Mouse (Mus musculus) neural tube, embryonic 10.5 days (tissue): ENCODE measurements around the gene Zfp383.
A peak's percentile ranks its signal among the peaks of the same experiment; 100 is the strongest.
"Not testable (repeated sequence)": the region's sequence is repeated elsewhere in the genome, so short reads cannot be mapped to it uniquely, and the experiment has no call there.

Experiments
- DNase-seq: peaks from one replicate; pipeline ENCODE4 v3.0.0-alpha.2; 2017; ENCODE audit warnings: low spot score; ENCODE audit errors: extremely low spot score

The Zfp383 gene

DNA sequence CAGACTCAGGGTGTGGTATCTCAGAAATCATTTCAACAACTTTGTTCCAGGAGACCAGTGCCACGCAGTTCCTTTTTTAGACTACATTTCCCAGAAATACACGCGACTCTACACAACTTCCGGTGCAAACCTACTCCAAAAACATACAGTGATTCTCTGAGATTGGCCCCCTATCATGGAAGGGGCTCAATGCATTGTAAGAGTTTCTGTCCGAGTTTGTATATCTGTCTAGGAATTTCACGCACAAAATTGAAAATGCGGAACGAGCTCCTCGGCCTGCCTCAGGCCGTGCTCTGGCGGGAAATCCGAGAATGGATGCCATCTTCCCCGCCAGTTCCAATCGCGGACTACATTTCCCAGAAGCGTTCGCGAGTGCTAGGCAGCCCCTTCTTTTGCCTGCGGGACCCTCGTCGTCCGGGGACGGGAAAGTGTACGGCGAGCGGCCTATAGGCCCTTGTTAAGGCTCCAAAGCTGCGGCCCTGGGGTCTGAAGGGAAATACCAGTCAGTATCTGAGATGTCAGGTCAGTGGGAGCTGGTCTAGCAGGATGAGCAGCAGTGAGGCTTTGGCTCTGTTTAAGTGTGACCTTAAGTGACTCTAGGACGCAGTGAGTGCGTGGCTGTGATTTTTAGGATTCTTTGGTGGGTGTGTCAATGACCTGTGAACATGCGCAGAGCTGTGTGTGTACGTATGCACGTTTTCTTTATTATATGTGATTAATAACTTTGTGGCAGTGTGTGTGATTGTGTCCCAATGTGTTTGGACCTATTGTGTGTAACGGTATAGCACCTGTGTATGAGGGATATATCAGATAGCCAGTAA lies at the start of gene Zfp383:
Gene Zfp383 (plus strand): TSS at position 94 of the 821 bp plus-strand sequence.
- DNase-seq = peak; percentile 93

DNA sequence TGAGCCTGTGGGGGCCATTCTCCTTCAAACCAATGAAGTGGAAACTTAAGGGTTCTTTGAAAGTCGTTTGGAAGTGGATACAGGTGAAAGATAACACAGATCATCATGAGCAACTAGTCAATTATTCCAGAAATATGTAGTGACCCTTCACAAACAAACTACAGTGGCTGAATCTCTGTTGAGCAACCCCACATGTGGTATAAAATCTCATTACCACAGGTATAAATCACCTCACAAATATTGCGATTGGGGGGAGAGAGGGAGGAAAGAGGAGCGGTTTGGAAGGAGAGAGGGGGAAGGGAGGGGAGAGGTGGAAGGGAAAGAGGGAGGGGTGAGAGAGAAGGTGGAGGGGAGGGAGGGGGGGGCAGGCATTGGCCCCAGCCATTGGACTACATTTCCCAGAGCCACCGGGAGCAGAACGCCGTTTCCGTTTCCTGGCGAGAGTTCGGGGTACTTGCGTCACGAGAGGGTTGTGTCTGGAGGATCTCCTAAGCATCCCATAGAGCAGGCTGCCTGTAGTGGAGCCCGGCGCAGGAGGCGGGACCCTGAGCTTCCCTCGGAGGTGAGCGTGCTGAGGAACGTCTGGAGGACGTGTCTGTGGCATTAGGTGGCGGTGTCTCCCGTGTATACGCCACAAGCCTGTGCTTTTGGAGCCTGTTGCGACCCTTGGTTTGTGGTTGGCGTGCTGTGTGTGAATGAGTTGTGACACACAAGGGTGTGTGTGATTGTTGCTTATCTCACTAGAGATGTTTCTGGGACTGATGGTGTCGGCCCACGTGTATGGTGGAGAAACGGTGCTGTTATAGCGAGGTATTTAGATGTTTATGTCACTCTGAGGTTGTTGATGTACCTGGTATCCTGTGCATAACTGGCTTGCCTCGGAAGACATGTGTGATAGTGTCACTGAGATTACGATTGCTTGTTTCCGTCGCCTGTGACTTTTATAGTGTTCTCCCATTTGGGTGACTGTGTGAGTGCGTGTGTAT lies 48.2 kb upstream of the Zfp383 start, which contains the start of gene Zfp420:
Gene Zfp420 (plus strand): TSS at position 448 of the 986 bp plus-strand sequence.
- peak; percentile 80 for DNase-seq

DNA sequence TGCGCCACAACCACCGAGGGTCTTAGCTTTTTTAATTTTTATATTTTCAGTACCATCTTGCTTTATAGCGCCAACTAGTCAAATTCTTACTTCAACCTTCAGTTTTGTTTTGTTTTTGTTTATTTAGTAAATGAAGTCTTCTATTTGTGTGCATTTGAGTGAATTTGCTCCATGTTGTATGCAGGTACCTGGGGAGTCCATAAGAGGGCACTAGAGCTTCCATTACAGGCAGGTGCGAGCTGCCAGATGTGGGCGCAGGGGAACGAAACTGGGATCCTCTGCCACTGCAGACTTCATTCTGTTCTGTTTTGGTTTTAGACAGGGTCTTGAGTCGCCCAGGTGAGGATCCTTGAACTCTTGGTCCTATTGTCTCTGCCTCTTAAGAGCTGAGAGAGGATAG lies 46.4 kb upstream of the Zfp383 start:
- DNase-seq = no peak

DNA sequence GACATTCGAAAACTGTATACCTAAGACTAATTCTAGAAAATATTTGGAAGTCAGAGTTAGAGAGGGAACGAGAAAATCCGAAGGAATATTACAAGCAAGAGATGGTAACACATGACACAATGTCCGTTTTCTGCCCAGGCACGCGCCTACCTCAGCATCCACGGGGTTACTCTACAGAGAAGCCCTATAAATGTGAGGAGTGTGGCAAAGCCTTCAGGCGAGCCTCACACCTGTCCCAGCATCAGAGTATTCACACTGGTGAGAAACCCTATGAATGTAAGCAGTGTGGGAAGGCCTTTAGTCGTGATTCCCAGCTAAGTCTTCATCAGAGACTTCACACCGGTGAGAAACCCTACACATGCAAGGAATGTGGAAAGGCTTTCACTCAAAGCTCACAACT lies 33.8 kb upstream of the Zfp383 start:
- DNase-seq = no peak

DNA sequence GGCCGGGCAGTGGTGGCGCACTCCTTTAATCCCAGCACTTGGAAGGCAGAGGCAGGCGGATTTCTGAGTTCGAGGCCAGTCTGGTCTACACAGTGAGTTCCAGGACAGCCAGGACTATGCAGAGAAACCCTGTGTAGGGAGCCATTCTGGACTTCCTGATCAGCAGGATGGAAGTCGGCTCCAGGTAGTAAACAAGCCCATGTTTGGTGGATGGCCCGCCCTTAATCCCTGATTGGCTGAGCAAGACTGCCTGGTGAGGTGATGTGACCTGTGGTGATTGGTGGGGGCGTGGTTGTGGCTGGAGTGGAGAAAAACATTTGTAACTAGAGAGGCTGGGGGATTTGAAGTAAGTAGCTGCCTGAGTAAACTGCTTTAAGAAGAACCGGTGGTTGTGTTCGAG lies 30.5 kb upstream of the Zfp383 start:
- DNase-seq = not testable (repeated sequence)

DNA sequence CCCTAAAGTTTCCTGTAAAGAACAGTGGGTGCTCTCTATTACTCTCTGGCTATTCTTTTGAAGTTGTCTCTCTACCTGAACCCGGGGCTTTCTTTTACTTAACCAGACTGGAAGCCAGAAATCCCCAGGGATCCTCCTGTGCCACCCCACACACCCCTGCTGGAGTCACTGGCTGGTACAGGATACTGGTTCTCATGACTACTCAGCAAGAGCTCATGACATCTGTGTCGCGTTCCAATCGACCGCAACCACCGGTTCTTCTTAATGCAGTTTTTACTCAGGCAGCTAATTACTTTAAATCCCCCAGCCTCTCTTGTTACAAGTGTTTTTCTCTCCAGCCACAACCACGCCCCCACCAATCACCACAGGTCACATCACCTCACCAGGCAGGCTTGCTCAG lies 28.0 kb upstream of the Zfp383 start:
- DNase-seq = no peak

DNA sequence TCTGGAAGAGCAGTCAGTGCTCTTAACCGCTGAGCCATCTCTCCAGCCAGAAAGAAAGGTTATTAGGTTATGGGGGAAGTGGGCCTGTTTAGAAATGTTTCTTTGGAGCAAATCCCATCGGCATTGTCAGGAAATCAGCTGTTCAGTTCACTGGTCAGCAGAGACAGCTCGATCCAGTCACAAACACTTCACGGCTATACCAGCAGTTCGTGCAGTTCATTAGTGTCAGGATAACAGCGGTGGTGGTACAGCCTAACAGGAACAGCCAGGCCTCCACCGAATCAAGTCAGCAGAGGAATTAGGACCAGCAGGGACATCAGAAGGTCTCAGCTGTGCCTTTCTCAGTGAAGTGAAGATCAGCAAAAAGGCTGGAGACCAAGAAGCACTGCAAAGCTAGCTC lies 27.1 kb upstream of the Zfp383 start:
- DNase-seq = no peak

DNA sequence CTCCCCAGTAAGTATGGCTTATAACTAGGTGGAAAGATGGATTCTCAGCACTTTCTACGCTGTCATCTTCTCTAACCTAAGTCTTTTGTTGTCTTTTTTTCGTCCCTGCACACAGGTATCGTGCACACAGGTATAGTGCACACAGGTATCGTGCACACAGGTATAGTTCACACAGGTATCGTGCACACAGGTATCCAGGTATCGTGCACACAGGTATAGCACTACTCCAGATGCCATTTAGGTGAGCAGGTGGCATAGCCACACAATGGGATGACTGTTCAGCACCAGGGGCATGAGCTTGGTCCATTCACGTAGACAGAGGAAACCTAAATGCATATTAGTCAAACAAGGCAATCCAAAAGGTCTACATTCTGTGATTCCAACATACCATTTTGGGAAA lies 17.5 kb upstream of the Zfp383 start:
- no peak for DNase-seq

DNA sequence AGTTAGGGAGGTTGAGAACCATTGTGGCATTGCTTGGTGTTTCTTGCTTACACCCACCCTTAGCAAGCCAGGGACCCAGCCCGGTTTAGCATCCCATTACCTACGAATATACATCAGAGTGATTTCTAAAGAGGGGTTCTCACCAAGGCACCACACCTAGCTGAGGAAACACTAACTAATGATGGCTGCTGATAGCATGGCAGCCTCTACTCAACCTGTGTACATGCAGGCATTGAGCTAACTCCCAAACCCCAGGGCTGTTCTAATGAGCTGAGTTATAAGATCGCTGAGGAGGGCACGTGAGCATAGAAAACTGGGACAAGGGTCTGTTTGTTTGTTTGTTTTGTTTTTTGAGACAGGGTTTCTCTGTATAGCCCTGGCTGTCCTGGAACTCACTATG lies 15.3 kb upstream of the Zfp383 start:
- DNase-seq = no peak

DNA sequence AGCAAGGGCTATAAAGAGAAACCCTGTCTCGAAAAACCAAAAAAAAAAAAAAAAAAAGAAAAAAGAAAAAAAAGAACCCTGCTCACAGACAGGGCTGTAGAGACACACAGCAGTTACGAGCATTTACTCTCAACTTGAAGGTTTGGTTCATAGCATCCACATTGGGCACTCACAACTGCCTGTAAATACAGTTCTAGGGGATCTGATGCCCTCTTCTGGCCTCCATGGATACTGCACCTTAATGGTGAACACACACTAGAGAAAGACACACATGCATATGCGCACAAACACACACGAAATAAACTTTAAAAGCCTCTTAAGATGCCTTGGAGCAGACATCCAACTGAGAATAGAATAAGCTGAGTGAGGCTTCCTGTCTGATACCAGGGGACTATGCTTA lies 9.7 kb upstream of the Zfp383 start:
- DNase-seq = no peak

DNA sequence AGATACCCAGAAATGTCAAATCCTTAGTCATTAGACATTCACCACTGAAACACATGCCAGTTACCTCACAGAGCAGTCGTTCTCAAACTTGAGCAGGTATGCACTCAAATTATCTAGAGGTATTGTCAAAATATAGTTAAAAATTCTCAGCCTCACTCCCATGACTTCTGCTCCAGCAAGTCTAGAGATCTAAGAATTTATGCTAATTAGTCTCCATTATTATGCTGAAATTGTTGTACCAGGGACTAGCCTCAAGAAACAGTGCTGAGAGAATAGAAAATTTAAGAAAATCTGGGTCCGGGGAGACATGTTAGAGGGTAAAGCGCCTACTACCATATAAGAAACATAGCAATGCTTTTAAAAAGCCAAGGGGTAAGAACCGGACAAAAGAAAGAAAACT lies 3.9 kb upstream of the Zfp383 start:
- DNase-seq = no peak

DNA sequence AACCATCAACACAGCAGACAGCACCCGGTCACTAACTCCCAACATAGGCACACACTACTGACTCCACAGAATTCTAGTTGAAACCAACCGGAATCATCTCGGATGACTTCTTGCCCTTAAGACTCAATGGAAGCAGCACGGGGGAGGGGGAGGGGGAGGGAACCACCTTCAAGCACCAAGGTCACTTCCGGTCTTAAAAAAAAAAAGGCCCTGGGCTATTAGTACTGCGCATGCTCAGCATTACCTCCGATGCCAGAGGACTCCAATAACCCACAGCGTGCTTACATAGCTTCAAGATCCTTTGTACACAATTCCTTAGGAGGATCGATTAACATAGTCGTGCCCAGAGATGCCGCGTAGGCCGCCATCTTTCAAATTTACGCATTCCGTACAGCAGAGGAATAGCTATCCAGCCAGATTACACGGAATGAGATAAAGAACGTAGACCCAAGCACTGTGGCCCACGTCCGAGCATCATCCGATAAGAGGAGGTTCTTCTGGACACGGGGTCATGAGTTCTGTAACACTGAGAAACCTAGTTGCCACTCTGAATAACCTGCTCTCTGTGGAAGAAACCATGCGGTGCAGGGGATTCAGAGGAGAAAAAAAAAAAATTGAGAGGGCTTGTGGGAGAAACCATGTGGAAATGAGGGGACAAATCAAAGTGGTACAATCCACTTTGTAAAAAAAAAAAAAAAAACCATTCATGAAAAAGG lies 1.9 kb upstream of the Zfp383 start, which contains the start of gene Zfp27:
Gene Zfp27 (minus strand): TSS at position 607 of the 716 bp plus-strand sequence.
- peak; percentile 82 for DNase-seq

DNA sequence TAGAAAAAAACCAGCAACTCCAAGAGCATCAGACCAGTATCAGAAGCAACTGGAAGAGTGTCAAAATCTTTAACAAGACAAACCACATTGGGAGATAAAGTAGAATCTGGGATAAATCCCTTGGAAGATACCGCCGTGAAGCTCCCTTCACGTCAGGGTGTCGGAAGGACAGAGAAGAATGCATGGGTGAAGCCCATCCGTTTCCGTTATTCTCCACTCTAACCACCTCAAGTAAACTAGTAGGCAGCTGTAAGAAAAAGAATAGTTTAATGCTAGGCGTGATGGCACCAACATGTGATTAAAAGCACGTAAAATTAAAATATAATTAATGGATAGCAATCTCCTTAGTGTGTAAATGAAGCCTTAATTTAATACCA lies 1.4 kb upstream of the Zfp383 start:
- peak; percentile 29 for DNase-seq

DNA sequence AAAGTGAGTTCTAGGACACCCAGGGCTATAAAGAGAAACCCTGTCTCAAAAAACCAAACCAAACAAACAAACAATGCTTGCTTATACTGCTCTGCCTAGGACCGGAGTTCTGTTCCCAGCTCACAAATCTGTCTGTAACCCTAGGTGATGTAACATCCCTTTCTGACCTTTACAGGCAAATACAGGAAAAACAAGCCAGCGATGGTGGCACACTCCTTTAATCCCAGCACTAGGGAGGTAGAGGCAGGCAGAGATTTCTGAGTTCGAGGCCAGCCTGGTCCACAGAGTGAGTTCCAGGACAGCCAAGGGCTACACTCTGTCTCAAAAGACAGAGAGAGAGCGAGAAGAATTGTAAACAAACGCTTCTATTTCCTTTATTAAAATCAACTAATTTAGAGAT lies 817 bp upstream of the Zfp383 start:
- DNase-seq = no peak

DNA sequence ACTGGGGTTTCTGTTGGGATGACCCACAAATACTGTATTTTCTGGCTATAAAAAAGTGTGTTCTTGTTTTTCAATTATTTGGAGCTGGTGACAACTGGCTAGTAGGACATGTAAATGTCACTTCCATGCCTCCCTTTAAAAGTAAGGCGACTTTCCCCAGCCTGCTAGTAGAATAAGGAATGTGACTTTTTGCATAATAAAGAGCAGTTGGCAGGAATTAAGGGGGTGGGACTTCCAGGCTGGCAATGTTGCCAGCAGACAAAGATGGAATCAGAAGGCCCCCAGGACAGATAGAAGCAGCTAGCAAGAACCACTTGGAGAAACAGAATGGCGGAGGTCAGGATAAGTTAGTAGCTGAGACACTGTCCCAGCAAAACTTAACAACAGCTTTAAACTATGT lies 2.2 kb downstream of the Zfp383 start:
- no peak for DNase-seq

DNA sequence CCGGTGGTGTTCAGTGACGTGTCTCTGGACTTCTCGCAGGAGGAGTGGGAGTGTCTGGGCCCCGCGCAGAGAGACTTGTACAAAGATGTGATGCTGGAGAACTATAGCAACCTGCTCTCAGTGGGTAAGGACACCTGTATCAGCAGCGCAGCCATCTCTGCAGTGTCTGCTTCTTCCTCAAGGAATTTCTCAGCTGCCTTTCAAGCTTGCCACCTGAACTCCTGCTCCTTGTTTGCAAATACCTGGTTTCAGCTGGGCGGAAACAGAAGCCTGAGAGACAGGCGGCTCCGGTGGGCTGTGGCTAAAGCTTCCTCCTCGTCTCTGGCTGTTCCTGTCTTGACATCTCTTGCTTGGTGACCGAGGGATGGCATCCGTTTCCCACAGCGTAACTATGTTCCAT lies 4.1 kb downstream of the Zfp383 start:
- DNase-seq = no peak

DNA sequence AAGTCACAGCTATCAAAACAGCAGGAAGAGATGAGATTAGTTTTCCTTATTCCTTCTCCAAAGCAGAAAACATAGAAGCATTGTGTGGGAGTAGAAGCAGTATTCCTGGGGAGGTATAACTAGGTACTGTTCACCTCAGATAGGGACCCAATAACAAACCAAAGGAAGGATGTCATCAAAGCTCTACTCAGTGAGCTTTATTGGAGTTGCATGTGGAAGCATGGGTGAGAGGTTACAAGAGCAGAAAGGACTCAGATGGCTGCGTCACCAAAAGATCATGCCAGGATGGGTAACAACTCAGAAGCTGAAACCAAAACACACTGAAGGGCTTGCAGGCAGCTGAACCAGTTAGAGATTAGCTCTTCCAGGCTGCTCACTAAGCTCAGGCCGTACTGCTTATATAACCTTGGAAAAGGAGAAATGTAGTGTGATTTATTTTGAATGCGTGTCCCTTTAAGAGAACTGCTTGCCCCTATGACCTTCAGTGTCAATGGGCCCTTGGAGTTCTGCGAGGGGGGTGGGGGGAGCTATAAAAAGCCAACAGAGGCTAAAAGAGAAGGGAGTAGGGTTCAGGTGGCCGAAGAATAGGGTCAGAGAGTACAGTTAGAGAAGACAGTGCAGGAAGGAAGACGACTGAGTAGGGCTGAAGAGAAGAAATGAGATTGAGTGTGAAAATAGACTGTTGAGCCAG lies 9.5 kb downstream of the Zfp383 start:
- DNase-seq = no peak

DNA sequence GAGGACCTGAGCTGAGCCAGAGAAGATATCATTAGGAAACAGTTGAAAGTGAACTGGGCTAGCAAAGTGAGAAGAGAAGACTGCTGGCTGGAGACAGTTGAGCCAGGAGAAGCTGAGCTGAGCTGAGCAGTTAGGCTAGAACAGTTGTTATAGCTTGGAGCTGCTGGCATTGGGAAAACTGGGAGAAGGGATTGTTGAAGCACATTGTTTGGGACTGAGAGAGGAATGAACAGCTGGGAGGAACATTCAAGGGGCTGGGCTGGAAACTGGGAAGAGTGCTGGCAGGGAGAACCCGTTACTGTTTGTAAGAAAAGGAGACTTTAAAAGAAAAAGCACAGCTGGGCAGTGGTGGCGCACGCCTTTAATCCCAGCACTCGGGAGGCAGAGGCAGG lies 10.0 kb downstream of the Zfp383 start:
- DNase-seq = no peak

DNA sequence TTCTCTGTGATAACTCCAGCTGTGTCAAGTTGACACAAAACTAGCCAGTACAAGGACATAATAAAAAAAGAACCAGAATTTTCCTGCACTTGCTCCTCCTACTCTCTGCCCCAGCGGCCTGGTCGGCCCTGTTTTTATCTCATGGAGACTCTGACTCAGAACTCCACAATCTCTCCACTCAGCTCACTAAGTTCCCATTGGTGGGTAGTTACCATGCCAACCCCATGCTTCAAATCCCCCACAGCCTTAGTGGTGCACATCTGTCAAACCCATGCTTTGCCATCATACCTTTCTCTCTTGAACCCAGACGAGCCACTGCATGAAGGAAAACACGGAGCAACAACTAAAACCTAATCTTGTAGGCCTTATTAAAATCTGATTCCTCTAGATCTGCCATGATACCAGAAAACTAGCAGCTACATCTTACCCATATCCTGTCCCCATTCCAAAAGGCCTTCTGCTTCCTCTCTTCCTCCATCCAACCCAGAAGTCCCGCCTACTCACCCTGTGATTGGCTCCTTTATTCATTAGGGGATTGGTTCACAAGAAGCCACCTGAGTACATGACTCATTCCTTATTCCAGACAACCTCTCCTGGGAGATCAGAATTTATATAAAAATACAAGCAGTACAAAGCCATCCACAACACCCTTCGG lies 13.5 kb downstream of the Zfp383 start:
- no peak for DNase-seq

DNA sequence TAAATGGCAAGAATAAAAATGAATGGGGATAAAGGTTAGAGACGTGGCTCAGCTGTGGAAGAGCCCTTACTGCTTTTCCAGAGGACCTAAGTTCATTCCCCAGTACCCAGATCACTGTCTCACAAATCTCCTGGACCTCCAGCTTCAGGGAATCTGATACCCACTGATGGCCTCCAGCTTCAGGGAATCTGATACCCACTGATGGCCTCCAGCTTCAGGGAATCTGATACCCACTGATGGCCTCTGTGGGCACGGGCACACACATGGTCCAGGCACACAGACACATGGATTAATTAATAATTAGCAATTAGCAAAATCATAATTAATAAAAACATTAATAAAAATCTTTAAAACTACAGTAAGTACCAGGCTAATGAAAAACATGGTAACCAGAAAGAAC lies 14.8 kb downstream of the Zfp383 start:
- no peak for DNase-seq
